Mouse (Mus musculus) kidney, adult 2 months (tissue): Measurements from ENCODE around the gene Fam76a.

Experiments used
- CTCF ChIP-seq: fragments of 200-500 bp; conservative IDR thresholded peaks from 2 replicates; pipeline ENCODE4 v1.5.1; 2011; ENCODE audit warnings: low read depth, mild to moderate bottlenecking, control low read depth, low read length, moderate library complexity, mixed read lengths; ENCODE audit not compliant: insufficient read depth, insufficient read length
- POLR2A ChIP-seq: fragments of 200-500 bp; IDR thresholded peaks from one replicate; pipeline ENCODE4 v1.6.1; 2011; ENCODE audit warnings: low read depth, low read length, control low read depth

DNA sequence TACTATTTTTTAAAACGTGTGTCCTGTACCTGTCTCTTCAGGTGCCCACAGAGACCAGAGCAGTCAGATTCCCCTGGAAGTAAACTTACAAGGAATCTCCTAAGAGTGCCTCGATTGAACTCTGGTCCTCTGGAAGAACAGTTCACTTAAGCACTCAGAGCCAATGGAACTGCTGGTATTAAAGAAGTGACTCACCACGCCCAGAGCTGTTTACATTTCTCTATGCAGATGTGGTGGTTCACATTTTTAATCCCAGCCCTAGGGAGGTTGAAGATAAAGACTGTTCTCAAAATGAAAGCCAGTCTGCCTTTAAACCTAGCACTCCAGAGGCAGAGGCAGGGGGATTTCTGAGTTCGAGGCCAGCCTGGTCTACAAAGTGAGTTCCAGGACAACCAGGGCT is 2.2 kb downstream of the Fam76a start:
- TF ChIP-seq CTCF (no peak), POLR2A (no peak)
